14 mouse cellular contexts compared by ENCODE assay signal in the genomic region with DNA sequence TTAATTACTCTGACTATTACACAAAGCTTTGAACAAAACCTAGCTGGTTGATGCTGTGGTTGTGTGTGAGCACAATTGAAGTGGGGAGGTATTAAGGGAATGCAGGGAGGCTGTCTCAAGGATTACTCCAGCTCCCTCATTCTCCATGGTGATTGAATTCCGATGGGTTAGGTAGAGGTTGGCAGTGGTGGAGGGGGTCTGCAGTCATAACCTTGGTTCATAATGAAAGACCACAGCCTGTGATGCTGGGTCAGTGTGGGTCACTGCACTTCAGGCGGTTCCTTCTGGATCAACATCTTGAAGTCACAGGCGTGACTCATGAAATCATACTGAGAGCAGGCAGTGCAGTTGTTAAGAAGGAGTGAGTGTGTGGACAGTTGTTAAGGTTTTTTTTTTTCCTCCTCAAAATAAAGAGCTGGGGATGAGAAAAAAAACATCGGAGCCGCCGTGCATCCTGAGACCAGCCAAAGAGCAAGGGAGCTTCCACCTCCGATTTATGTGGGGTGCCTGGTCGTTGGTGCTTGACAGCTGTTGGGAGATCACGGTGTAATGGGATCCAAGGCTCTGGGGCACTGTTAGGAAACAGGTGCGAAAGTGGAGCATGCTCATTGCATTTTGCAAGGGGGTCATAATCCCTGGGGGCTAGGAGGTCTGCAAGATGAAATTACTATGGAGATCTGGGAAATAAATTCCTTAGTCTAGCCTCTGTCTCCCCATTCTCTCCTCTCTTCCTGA.
A peak's percentile ranks its signal among the peaks of the same experiment; 100 is the strongest.
DNase-seq lines count a peak whose midpoint lies in the region; ATAC-seq and TF ChIP-seq lines count a peak whose summit lies in the region.
"Had no signal": no experiment of that assay in that cellular context is flagged by ENCODE, and none has a peak within 500 bp of the region (broad histone marks: within the 10 kb centered on the region; RNA-seq: fewer than 3 reads in every experiment).

No protein-coding gene starts in this region.

- H3K9ac ChIP-seq in kidney, embryonic 14.5 days (ENCODE audit: low read depth, low read length), result no peak overlapping the region
- no peak overlapping the region for H3K9ac ChIP-seq in hindbrain, embryonic 11.5 days (ENCODE audit: low read depth, low read length)
- no peak overlapping the region for H3K9ac ChIP-seq in midbrain, embryonic 14.5 days (replicated peaks; ENCODE audit: low read length)
- H3K9ac ChIP-seq: forebrain, embryonic 13.5 days; liver, embryonic 13.5 days had no signal

- TF ChIP-seq POLR2A in kidney, adult 2 months (IDR thresholded peaks at IDR 0.05; ENCODE audit: low read depth, low read length), result no peak

- WGBS in kidney, embryonic 14.5 days, result 12% methylated on average over 10 of the region's 10 CpGs
- WGBS in kidney, adult 2 months, result 36% methylated on average over 10 of the region's 10 CpGs
- WGBS in hindbrain, embryonic 11.5 days, result 29% methylated on average over 10 of the region's 10 CpGs
- WGBS in midbrain, embryonic 14.5 days, result 22% methylated on average over 10 of the region's 10 CpGs

- no peaks in the 10 kb centered on the region for H3K9me3 ChIP-seq in kidney, embryonic 14.5 days (ENCODE audit: control insufficient read depth, low read length)
- no peaks in the 10 kb centered on the region for H3K9me3 ChIP-seq in hindbrain, embryonic 11.5 days (ENCODE audit: control insufficient read depth, low read length)
- H3K9me3 ChIP-seq in midbrain, embryonic 14.5 days (ENCODE audit: control insufficient read depth, low read length), result no peaks in the 10 kb centered on the region
- H3K9me3 ChIP-seq: forebrain, embryonic 13.5 days; liver, embryonic 13.5 days had no signal

- H3K4me2 ChIP-seq in kidney, embryonic 14.5 days (replicated peaks; ENCODE audit: low read depth, low read length), result no peak overlapping the region
- H3K4me2 ChIP-seq in hindbrain, embryonic 11.5 days (replicated peaks; ENCODE audit: low read depth, low read length), result no peak overlapping the region
- H3K4me2 ChIP-seq in midbrain, embryonic 14.5 days (ENCODE audit: low read length), result no peak overlapping the region
- H3K4me2 ChIP-seq: forebrain, embryonic 13.5 days; liver, embryonic 13.5 days had no signal

- H3K4me1 ChIP-seq in kidney, embryonic 14.5 days (ENCODE audit: control insufficient read depth, insufficient read depth, low read length), result peaks cover 47% of the 10 kb centered on the region
- no peaks in the 10 kb centered on the region; the same call in 1 of the 2 replicates for H3K4me1 ChIP-seq in kidney, adult 2 months (ENCODE audit: control insufficient read depth, insufficient read depth, low read length)
- H3K4me1 ChIP-seq in hindbrain, embryonic 11.5 days (replicated peaks; ENCODE audit: control insufficient read depth, insufficient read depth, low read length), result peaks cover 3% of the 10 kb centered on the region; the same call in 1 of the 2 replicates
- peaks cover 13% of the 10 kb centered on the region for H3K4me1 ChIP-seq in midbrain, embryonic 14.5 days (ENCODE audit: control insufficient read depth, insufficient read depth, low read length)
- H3K4me1 ChIP-seq: liver, embryonic 13.5 days had no signal

- ATAC-seq in kidney, embryonic 14.5 days (ENCODE audit: low FRiP score, low TSS enrichment), result peak; percentile 74
- peak; percentile 71 for ATAC-seq in Patski
- no peak for ATAC-seq in hindbrain, embryonic 11.5 days (ENCODE audit: low FRiP score)
- ATAC-seq in midbrain, embryonic 14.5 days (ENCODE audit: low FRiP score, low TSS enrichment), result no peak
- ATAC-seq: forebrain, embryonic 13.5 days had no signal

- CTCF ChIA-PET in Patski (lab: Charles Lee), result interaction anchor here (0.8 to 2.3 kb wide), 8 partner anchors 10 to 236 kb away, joined by 3 to 12 read pairs (median 6); no protein-coding TSS in a partner anchor

- no peak for DNase-seq in kidney, adult 2 months
- peak; percentile 89 for DNase-seq in Patski (ENCODE audit: low read depth, low spot score)
- peak; percentile 33 for DNase-seq in hindbrain, embryonic 11.5 days (ENCODE audit: low spot score)
- DNase-seq in midbrain, embryonic 14.5 days, result peak; percentile 42
- DNase-seq in natural killer cell, adult 2 months (ENCODE audit: low spot score in 2 of 2), result no peak
- DNase-seq in heart, postnatal 4 days, result no peak
- no peak for DNase-seq in thymus, postnatal 10 days (ENCODE audit: low spot score in 2 of 2)
- DNase-seq: adrenal gland, adult 2 months; cerebellum, adult 2 months; gastrocnemius, postnatal 14 days; kidney, adult 18-20 months; liver, embryonic 13.5 days had no signal

- no peaks in the 10 kb centered on the region for H3K36me3 ChIP-seq in kidney, embryonic 14.5 days (ENCODE audit: control insufficient read depth, insufficient read depth, low read length)
- no peaks in the 10 kb centered on the region for H3K36me3 ChIP-seq in kidney, adult 2 months (ENCODE audit: control insufficient read depth, insufficient read depth, low read length)
- H3K36me3 ChIP-seq in hindbrain, embryonic 11.5 days (ENCODE audit: control insufficient read depth, insufficient read depth, low read length), result no peaks in the 10 kb centered on the region
- no peaks in the 10 kb centered on the region for H3K36me3 ChIP-seq in midbrain, embryonic 14.5 days (ENCODE audit: control insufficient read depth, insufficient read depth, low read length)
- H3K36me3 ChIP-seq: liver, embryonic 13.5 days had no signal

- POLR2A ChIA-PET in Patski (lab: Charles Lee), result interaction anchor here (0.5 to 1.3 kb wide), 7 partner anchors 16 to 625 kb away, joined by 3 to 5 read pairs (median 4); no protein-coding TSS in a partner anchor

- H3K27ac ChIP-seq in kidney, embryonic 14.5 days (ENCODE audit: low read depth, low read length), result peak overlapping the region; percentile 62; the same call in 1 of the 2 replicates
- no peak overlapping the region for H3K27ac ChIP-seq in kidney, adult 2 months (ENCODE audit: insufficient read depth, low read depth, low read length)
- no peak overlapping the region for H3K27ac ChIP-seq in hindbrain, embryonic 11.5 days (ENCODE audit: low read depth, low read length)
- no peak overlapping the region for H3K27ac ChIP-seq in midbrain, embryonic 14.5 days (replicated peaks; ENCODE audit: low read depth, low read length)
- H3K27ac ChIP-seq: forebrain, embryonic 13.5 days; liver, embryonic 13.5 days had no signal

- no peaks in the 10 kb centered on the region for H3K27me3 ChIP-seq in kidney, embryonic 14.5 days (ENCODE audit: control insufficient read depth, insufficient read depth, low read length)
- no peaks in the 10 kb centered on the region for H3K27me3 ChIP-seq in kidney, adult 2 months (replicated peaks; ENCODE audit: control insufficient read depth, insufficient read depth, low read length)
- no peaks in the 10 kb centered on the region for H3K27me3 ChIP-seq in Patski
- peaks cover 2% of the 10 kb centered on the region; the same call in 1 of the 2 replicates for H3K27me3 ChIP-seq in hindbrain, embryonic 11.5 days (ENCODE audit: control insufficient read depth, insufficient read depth, low read length)
- no peaks in the 10 kb centered on the region for H3K27me3 ChIP-seq in midbrain, embryonic 14.5 days (ENCODE audit: control insufficient read depth, insufficient read depth, low read length)
- H3K27me3 ChIP-seq: forebrain, embryonic 13.5 days; liver, embryonic 13.5 days had no signal

- H3K4me3 ChIP-seq in kidney, embryonic 14.5 days (ENCODE audit: low read length), result no peak overlapping the region
- H3K4me3 ChIP-seq in kidney, adult 2 months (ENCODE audit: insufficient read depth, low read depth, low read length), result no peak overlapping the region
- no peak overlapping the region for H3K4me3 ChIP-seq in hindbrain, embryonic 11.5 days (ENCODE audit: low read depth, low read length)
- H3K4me3 ChIP-seq in midbrain, embryonic 14.5 days (replicated peaks; ENCODE audit: low read depth, low read length), result no peak overlapping the region
- H3K4me3 ChIP-seq: forebrain, embryonic 13.5 days; liver, embryonic 13.5 days had no signal

- in situ Hi-C loops in Patski (cut with MboI; ENCODE audit: low pct_unique_long_range_greater_than_20kb), result no loop called here

- no peak for TF ChIP-seq CTCF in kidney, adult 2 months (conservative IDR thresholded peaks at IDR 0.05; ENCODE audit: insufficient read depth, insufficient read length, low read depth, low read length)
- no peak for TF ChIP-seq CTCF in Patski (IDR thresholded peaks at IDR 0.05)

Comparison
In these comparisons a context has a peak if more than half of its experiments do, and no peak if none do; other contexts are left out.
1. ATAC-seq: peak in kidney, embryonic 14.5 days (single experiment) and Patski (single experiment); none in hindbrain, embryonic 11.5 days (single experiment) and midbrain, embryonic 14.5 days (single experiment).
2. DNase-seq: peak in Patski (single experiment), hindbrain, embryonic 11.5 days (single experiment) and midbrain, embryonic 14.5 days (single experiment); none in kidney, adult 2 months (single experiment), natural killer cell, adult 2 months (0 of 2), heart, postnatal 4 days (single experiment) and thymus, postnatal 10 days (0 of 2).